Mouse (Mus musculus): ENCODE data around the gene Tcf3. TPM values are rescaled to one million over a fixed set of nuclear protein-coding genes. Genes with fewer than 3 reads are reported as not detected.

Tcf3 gene
- total RNA-seq, 2 experiments from 2014 or later: 11.2 to 11.3 TPM

Small RNAs within 50 kb of the gene (microRNA-seq; reads per million reads assigned to microRNA genes)
- not detected for gene Gm22721

Other genes starting within 250 kb of the Tcf3 start
- 10 to 100 TPM; 13.8 to 13.9 TPM for gene Mum1, start 207.2 kb downstream of the Tcf3 start, total RNA-seq (2021)
- 100 to 1,000 TPM; 578 to 613 TPM for gene Ndufs7, start 184.5 kb downstream of the Tcf3 start, total RNA-seq (2021)
- gene Gamt, start 172.6 kb downstream of the Tcf3 start, total RNA-seq (2021): 10 to 100 TPM; 27.4 to 28.7 TPM
- gene Dazap1, start 172.2 kb downstream of the Tcf3 start, total RNA-seq (2021): 10 to 100 TPM; 34.2 to 38.8 TPM
- 100 to 1,000 TPM; 703 to 778 TPM for gene Rps15, start 141.2 kb downstream of the Tcf3 start, total RNA-seq (2021)
- gene Apc2, start 137.7 kb downstream of the Tcf3 start, total RNA-seq (2021): under 1 TPM; 0.18 to 0.31 TPM
- 1 to 10 TPM; 6.8 to 7.1 TPM for gene 2310011J03Rik, start 113.1 kb downstream of the Tcf3 start, total RNA-seq (2021)
- gene Pcsk4, start 104.1 kb downstream of the Tcf3 start, total RNA-seq (2021): under 1 TPM; 0.78 to 0.97 TPM
- gene Reep6, start 103.7 kb downstream of the Tcf3 start, total RNA-seq (2021): 1 to 10 TPM; 3.4 to 4.1 TPM
- 10 to 100 TPM; 32.5 to 37.0 TPM for gene Adamtsl5, start 85.2 kb downstream of the Tcf3 start, total RNA-seq (2021)
- under 1 TPM; 0.09 to 0.11 TPM for gene Plk5, start 77.2 kb downstream of the Tcf3 start, total RNA-seq (2021)
- gene Mex3d, start 46.0 kb downstream of the Tcf3 start, total RNA-seq (2021): 1 to 10 TPM; 4.0 to 4.6 TPM
- gene Mbd3, start 34.1 kb downstream of the Tcf3 start, total RNA-seq (2021): 100 to 1,000 TPM; 108 to 127 TPM
- 100 to 1,000 TPM; 831 to 847 TPM for gene Uqcr11, start 26.8 kb downstream of the Tcf3 start, total RNA-seq (2021)
- gene Onecut3, start 61.2 kb upstream of the Tcf3 start, total RNA-seq (2021): not detected
- not detected for gene Atp8b3, start 105.5 kb upstream of the Tcf3 start, total RNA-seq (2021)
- 10 to 100 TPM in 1 of 2 experiments, 1 to 10 TPM in 1; 9.6 to 11.1 TPM for gene Rexo1, start 127.9 kb upstream of the Tcf3 start, total RNA-seq (2021)
- gene Klf16, start 143.7 kb upstream of the Tcf3 start, total RNA-seq (2021): 1 to 10 TPM; 1.5 to 1.9 TPM
- 10 to 100 TPM; 62.4 to 64.3 TPM for gene Abhd17a, start 156.7 kb upstream of the Tcf3 start, total RNA-seq (2021)
- gene Scamp4, start 169.2 kb upstream of the Tcf3 start, total RNA-seq (2021): 10 to 100 TPM; 19.0 to 20.1 TPM
- under 1 TPM in 1 of 2 experiments, not detected in 1; 0.69 TPM for gene Adat3, start 169.2 kb upstream of the Tcf3 start, total RNA-seq (2021)
- gene Gm49322, start 172.4 kb upstream of the Tcf3 start, total RNA-seq (2021): under 1 TPM; 0.14 to 0.26 TPM
- 100 to 1,000 TPM in 1 of 2 experiments, 10 to 100 TPM in 1; 97.2 to 128 TPM for gene Csnk1g2, start 189.2 kb upstream of the Tcf3 start, total RNA-seq (2021)
- 10 to 100 TPM; 38.5 to 40.0 TPM for gene Btbd2, start 223.4 kb upstream of the Tcf3 start, total RNA-seq (2021)
- 100 to 1,000 TPM; 244 to 292 TPM for gene Mknk2, start 244.5 kb upstream of the Tcf3 start, total RNA-seq (2021)